Mouse (Mus musculus) heart, postnatal 0 days (tissue): ENCODE measurements at regions not wholly inside any gene's neighbourhood (a gene's known extent, or its start where the extent isn't known, plus 50 kb on each side); places are given as distances from the start of the nearest gene placed in this dataset.

Source experiments
- CTCF ChIP-seq: IDR thresholded peaks from 2 replicates; pipeline ENCODE4 v1.5.1; 2016; ENCODE audit warnings: antibody characterized with exemption, control low read depth, low read depth
- EP300 ChIP-seq: IDR thresholded peaks from 2 replicates; pipeline ENCODE4 v1.6.1; 2016; ENCODE audit warnings: antibody characterized with exemption, low read depth

DNA sequence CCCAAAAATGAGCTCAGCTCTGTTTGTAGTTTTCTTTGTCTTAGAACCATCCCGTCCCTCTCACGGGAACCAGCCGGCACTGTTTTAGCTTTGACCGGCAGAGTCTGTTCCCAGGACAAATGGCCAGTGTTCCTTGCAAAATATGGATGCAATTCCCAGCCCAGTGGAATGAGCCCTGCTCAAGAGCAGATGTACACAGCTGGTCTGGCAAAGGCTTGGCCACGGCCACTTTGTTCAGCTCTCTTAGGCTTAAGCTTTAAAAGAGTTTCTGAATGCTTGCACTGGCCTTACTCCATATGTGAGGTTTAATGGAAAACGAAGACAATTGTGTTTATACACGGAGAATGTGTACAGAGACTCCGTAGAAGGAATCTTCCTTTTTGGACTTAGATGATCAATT lies 162.2 kb downstream of the Ankrd50 start:
- no peak for TF ChIP-seq CTCF
- TF ChIP-seq EP300, result no peak
